8 mouse cellular contexts compared by ENCODE assay signal in genomic region chr13:34875741-34876445, GRCm38 (mm10). TPM values are rescaled to one million over a fixed set of nuclear protein-coding genes. Genes with fewer than 3 reads are reported as not detected.
DNase-seq lines count a peak whose midpoint lies in the region; ATAC-seq and TF ChIP-seq lines count a peak whose summit lies in the region.

No protein-coding gene starts in this region.

- no peak; the same call in 1 of the 2 replicates for TF ChIP-seq CTCF in cerebellum, adult 2 months (IDR thresholded peaks at IDR 0.05; ENCODE audit: borderline replicate concordance, insufficient read depth, low read depth, low read length)

- no peaks in the 10 kb centered on the region for H3K27me3 ChIP-seq in cerebellum, adult 2 months (ENCODE audit: control insufficient read depth, insufficient read depth, low read length)
- no peaks in the 10 kb centered on the region for H3K27me3 ChIP-seq in forebrain, embryonic 13.5 days
- no peaks in the 10 kb centered on the region for H3K27me3 ChIP-seq in hindbrain, embryonic 16.5 days (replicated peaks; ENCODE audit: control insufficient read depth, insufficient read depth, low read length)
- H3K27me3 ChIP-seq in liver, embryonic 12.5 days (replicated peaks) = no peaks in the 10 kb centered on the region

- H3K9me3 ChIP-seq in forebrain, embryonic 13.5 days (replicated peaks) = no peaks in the 10 kb centered on the region
- no peaks in the 10 kb centered on the region for H3K9me3 ChIP-seq in hindbrain, embryonic 16.5 days (ENCODE audit: control insufficient read depth, low read length)
- H3K9me3 ChIP-seq in liver, embryonic 12.5 days (replicated peaks) = no peaks in the 10 kb centered on the region

- WGBS in cerebellum, adult 2 months = under 1% methylated on average over 50 of the region's 50 CpGs
- WGBS in forebrain, embryonic 13.5 days = under 1% methylated on average over 45 of the region's 50 CpGs
- WGBS in hindbrain, embryonic 16.5 days = under 1% methylated on average over 33 of the region's 50 CpGs
- WGBS in liver, embryonic 12.5 days (ENCODE audit: insufficient replicate concordance) = 1% methylated on average over 47 of the region's 50 CpGs

- peak; percentile 30 for ATAC-seq in forebrain, embryonic 13.5 days
- ATAC-seq in hindbrain, embryonic 16.5 days = peak; percentile 13
- ATAC-seq in liver, embryonic 12.5 days = peak; percentile 57

- peaks cover 6% of the 10 kb centered on the region; the same call in 1 of the 2 replicates for H3K4me1 ChIP-seq in cerebellum, adult 2 months (ENCODE audit: control insufficient read depth, insufficient read depth, low read length)
- H3K4me1 ChIP-seq in forebrain, embryonic 13.5 days = peaks cover 22% of the 10 kb centered on the region
- H3K4me1 ChIP-seq in hindbrain, embryonic 16.5 days (ENCODE audit: control insufficient read depth, insufficient read depth, low read depth, low read length) = peaks cover 19% of the 10 kb centered on the region
- peaks cover 49% of the 10 kb centered on the region for H3K4me1 ChIP-seq in liver, embryonic 12.5 days

- H3K4me3 ChIP-seq in cerebellum, adult 2 months (replicated peaks; ENCODE audit: insufficient read depth, low read depth, low read length) = peak overlapping the region; percentile 99
- H3K4me3 ChIP-seq in forebrain, embryonic 13.5 days = peak overlapping the region; percentile 85
- H3K4me3 ChIP-seq in hindbrain, embryonic 16.5 days (ENCODE audit: low read length) = peak overlapping the region; percentile 96
- H3K4me3 ChIP-seq in liver, embryonic 12.5 days = peak overlapping the region; percentile 99

- H3K36me3 ChIP-seq in forebrain, embryonic 13.5 days (ENCODE audit: poor library complexity, severe bottlenecking) = no peaks in the 10 kb centered on the region
- H3K36me3 ChIP-seq in hindbrain, embryonic 16.5 days (ENCODE audit: control insufficient read depth, insufficient read depth, low read length) = no peaks in the 10 kb centered on the region
- peaks cover 14% of the 10 kb centered on the region for H3K36me3 ChIP-seq in liver, embryonic 12.5 days

- peak overlapping the region; percentile 66 for H3K4me2 ChIP-seq in forebrain, embryonic 13.5 days
- peak overlapping the region; percentile 74 for H3K4me2 ChIP-seq in hindbrain, embryonic 16.5 days (ENCODE audit: low read length)
- H3K4me2 ChIP-seq in liver, embryonic 12.5 days = peak overlapping the region; percentile 77

- H3K27ac ChIP-seq in cerebellum, adult 2 months (ENCODE audit: insufficient read depth, low read length) = peak overlapping the region; percentile 92
- H3K27ac ChIP-seq in forebrain, embryonic 13.5 days = peak overlapping the region; percentile 96
- peak overlapping the region; percentile 96 for H3K27ac ChIP-seq in hindbrain, embryonic 16.5 days (ENCODE audit: low read depth, low read length)
- H3K27ac ChIP-seq in liver, embryonic 12.5 days = peak overlapping the region; percentile 99

- peak in 1 of 2 experiments; percentile 72 for DNase-seq in cerebellum, adult 2 months
- DNase-seq in cerebellum, adult 11 months = no peak
- DNase-seq in adrenal gland, postnatal 25 days = peak; percentile 64
- peak; percentile 33 to 43 for DNase-seq in monocyte, adult 2 months (ENCODE audit: low read depth in 1 of 2, low spot score in 2 of 2)
- no peak for DNase-seq in left cerebral cortex, adult 8-10 months (ENCODE audit: low spot score in 2 of 2)

- no peak for TF ChIP-seq POLR2A in cerebellum, adult 2 months (IDR thresholded peaks at IDR 0.05; ENCODE audit: borderline replicate concordance, insufficient read depth, low read length)

- H3K9ac ChIP-seq in forebrain, embryonic 13.5 days = peak overlapping the region; percentile 94
- peak overlapping the region; percentile 93 for H3K9ac ChIP-seq in hindbrain, embryonic 16.5 days (ENCODE audit: low read depth, low read length)
- peak overlapping the region; percentile 97 for H3K9ac ChIP-seq in liver, embryonic 12.5 days

RNA-seq across cellular contexts. Expression of gene Prpf4b, which starts 0.8 kb away (rescaled TPM):
- polyA plus RNA-seq in cerebellum, adult 2 months (2012; rRNA removed) = 100 and 112 TPM in 2 replicates
- 110 and 126 TPM in 2 replicates for total RNA-seq in adrenal gland, postnatal 25 days (2021)
- 83.6 and 89.6 TPM in 2 replicates for polyA plus RNA-seq in forebrain, embryonic 13.5 days (2015; fragmentation: Nextera tagmentation; extraction: Ambion mirVana)
- 51.4 and 54.6 TPM in 2 replicates for polyA plus RNA-seq in hindbrain, embryonic 16.5 days (2015; fragmentation: Nextera tagmentation; extraction: Ambion mirVana)
- 55.8 and 57.2 TPM in 2 replicates for polyA plus RNA-seq in liver, embryonic 12.5 days (2016; fragmentation: Nextera tagmentation; extraction: Ambion mirVana)
- 10 to 100 TPM; 57.2 to 81.4 (median 72.1) TPM for total RNA-seq in left cerebral cortex, adult 8-10 months (2022)

RNA-seq across cellular contexts. Expression of gene Fam217a, which starts 48.2 kb away (rescaled TPM):
- 0.84 and 1.1 TPM in 2 replicates for polyA plus RNA-seq in cerebellum, adult 2 months (2012; rRNA removed)
- 0.61 TPM in 1 of 2 replicates, not detected in the other for total RNA-seq in adrenal gland, postnatal 25 days (2021)
- polyA plus RNA-seq in forebrain, embryonic 13.5 days (2015; fragmentation: Nextera tagmentation; extraction: Ambion mirVana) = 0.48 and 0.52 TPM in 2 replicates
- 1.1 and 1.5 TPM in 2 replicates for polyA plus RNA-seq in hindbrain, embryonic 16.5 days (2015; fragmentation: Nextera tagmentation; extraction: Ambion mirVana)
- 0.51 and 0.66 TPM in 2 replicates for polyA plus RNA-seq in liver, embryonic 12.5 days (2016; fragmentation: Nextera tagmentation; extraction: Ambion mirVana)
- 1 to 10 TPM in 3 of 4 experiments, under 1 TPM in 1; 0.98 to 1.6 (median 1.3) TPM for total RNA-seq in left cerebral cortex, adult 8-10 months (2022)

RNA-seq across cellular contexts. Expression of gene 4933417A18Rik, which starts 48.3 kb away (rescaled TPM):
- not detected in 2 replicates for polyA plus RNA-seq in cerebellum, adult 2 months (2012; rRNA removed)
- not detected in 2 replicates for total RNA-seq in adrenal gland, postnatal 25 days (2021)
- polyA plus RNA-seq in forebrain, embryonic 13.5 days (2015; fragmentation: Nextera tagmentation; extraction: Ambion mirVana) = not detected in 2 replicates
- not detected in 2 replicates for polyA plus RNA-seq in hindbrain, embryonic 16.5 days (2015; fragmentation: Nextera tagmentation; extraction: Ambion mirVana)
- not detected in 2 replicates for polyA plus RNA-seq in liver, embryonic 12.5 days (2016; fragmentation: Nextera tagmentation; extraction: Ambion mirVana)
- total RNA-seq in left cerebral cortex, adult 8-10 months (2022) = not detected

Comparison
In these comparisons a context has a peak if more than half of its experiments do, and no peak if none do; other contexts are left out.
1. DNase-seq: peak in adrenal gland, postnatal 25 days (single experiment) and monocyte, adult 2 months (2 of 2); none in cerebellum, adult 11 months (single experiment) and left cerebral cortex, adult 8-10 months (0 of 2).
2. Peak in every context shown above with its lines, with median percentiles within 50 percentile points of each other: H3K27ac ChIP-seq, H3K4me3 ChIP-seq, ATAC-seq, H3K4me2 ChIP-seq and H3K9ac ChIP-seq.